Mouse (Mus musculus) layer of hippocampus, postnatal 36 days (tissue): ENCODE measurements around the gene Zbtb20. TPM values are rescaled to one million over a fixed set of nuclear protein-coding genes. Genes with fewer than 3 reads are reported as not detected.
A peak's percentile ranks its signal among the peaks of the same experiment; 100 is the strongest.

Source experiments
- DNase-seq, 2 experiments: peaks; one replicate each; pipeline ENCODE4 v3.0.0; 2022
- total RNA-seq, 2 experiments: library from RNA; stranded (reverse); gene quantifications; 2 replicates each; pipeline ENCODE4 v1.2.3; 2021

Gene Zbtb20
- total RNA-seq, 2 experiments from 2014 or later: 304 to 382 TPM

GRCm38 (mm10) chr16:43080923-43081702, 205.4 kb downstream of the Zbtb20 start:
- peak in 1 of 2 experiments; percentile 20 for DNase-seq

DNA sequence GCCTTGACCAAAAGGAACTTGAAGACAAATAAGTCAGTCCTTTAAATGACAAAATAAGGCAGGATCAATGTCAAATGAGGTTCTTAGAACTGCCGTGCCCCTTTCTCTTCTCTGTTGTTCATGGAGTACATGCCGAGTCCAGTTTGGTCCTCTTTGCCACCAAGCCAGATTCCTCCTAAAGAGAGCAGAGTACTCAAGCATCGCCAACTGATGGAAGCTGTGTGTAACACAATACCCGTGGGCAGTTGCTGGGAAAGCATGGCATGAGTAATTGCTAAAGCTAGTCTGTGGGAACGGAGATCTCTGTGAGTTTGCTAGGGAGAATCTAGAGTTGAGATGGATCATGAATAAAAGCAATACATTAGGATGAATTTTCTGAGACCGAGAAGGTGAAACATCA, 206.3 kb downstream of the Zbtb20 start:
- DNase-seq: no peak

- DNase-seq: no peak
Observed at GRCm38 (mm10) chr16:43082801-43083200, 207.1 kb downstream of the Zbtb20 start.

GRCm38 (mm10) chr16:43090188-43090587, 214.5 kb downstream of the Zbtb20 start:
- no peak for DNase-seq

DNA sequence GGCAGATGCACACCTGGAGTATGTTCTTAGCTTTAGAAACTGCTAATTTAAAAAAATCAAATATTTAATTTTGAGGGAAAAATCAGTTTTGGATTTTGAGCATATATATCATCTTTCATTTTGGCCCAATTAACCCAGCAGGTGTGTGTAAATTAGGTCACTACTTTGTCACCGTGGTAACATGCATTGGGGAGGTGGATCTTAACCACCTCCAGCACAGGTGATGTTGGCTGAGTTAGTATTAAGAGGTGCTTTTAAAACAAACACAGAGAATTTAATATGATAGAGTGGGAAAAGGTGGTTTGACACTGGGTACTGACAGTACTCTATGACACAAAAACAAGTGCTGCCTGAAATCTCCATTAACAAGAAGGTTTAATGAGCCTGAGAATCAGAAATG, 218.5 kb downstream of the Zbtb20 start:
- DNase-seq: no peak

GRCm38 (mm10) chr16:43094756-43095155, 219.1 kb downstream of the Zbtb20 start:
- no peak for DNase-seq

DNA sequence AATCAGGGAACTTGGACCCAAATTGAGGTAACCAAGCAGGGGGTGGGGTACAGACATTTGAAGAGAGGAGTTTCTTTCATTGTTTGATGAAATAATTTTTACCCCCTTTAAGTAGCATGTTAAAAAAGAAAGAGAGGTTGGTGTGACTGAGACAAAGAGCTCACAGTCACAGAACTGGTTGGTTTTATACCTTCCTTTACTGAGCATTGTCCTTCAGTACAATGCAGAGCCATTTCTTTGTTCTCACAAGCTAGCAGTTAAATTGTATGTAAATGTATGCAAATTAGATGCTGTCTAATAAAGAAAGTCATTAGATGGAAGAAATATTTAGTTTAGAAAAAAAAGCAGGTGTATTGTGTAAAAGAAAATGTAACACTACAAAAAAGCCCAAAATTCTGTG, 220.4 kb downstream of the Zbtb20 start:
- no peak for DNase-seq

DNA sequence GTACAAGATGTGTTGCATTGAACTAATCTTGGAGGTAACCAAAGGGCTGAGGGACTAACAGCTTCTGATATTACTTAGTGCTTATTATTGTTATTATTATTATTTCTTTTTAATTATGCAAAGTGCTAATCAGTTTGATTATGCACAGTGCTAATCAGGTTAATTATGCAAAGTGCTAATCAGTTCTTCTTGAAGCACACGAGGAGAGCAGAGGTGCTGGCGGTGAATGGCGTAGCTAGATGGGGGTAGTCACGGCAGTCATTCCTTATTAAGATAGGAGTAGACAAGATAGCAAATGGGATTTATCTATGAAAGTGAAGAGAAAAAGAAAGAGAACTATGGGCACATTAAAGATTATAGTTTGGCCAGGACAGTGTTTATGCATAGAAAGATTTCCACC, 222.5 kb downstream of the Zbtb20 start:
- no peak for DNase-seq

DNA sequence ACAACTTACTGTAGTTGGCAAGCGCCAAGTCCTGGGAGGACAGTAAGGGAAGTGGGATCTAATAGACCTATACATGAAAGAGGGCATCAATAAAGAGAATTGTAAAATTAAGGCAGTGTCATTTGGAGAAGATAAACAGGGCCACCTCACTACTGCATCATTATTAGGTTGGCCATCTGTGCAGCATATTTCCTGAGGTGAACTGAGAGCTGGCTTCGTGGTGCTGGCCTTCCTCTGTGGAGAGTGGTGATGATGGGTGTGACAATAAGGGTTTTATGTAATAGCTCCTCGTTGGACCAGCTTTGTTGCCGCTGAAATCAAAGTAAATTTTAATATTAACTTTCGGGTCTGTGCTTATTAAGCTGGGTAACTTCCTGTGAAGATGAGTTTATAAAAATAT, 223.0 kb downstream of the Zbtb20 start:
- DNase-seq: no peak

DNA sequence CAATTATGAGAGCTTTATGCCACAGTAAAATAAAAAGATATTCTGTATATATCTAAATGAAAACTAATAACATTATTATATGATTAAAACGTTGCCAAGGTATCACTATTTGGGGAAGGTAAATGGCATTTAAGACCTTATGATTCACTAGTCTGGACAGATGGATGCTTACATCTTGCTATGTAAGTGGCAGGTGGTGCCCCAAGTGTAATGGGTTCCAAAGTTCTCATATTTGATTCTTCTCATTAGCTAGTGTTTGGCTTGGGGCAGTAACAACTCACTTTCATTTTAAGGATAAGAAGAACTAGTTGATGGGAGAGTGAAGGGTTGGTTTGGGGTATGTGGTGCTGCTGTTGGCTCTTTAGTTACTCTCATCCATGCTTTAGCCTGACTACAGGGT, 235.6 kb downstream of the Zbtb20 start:
- DNase-seq: no peak

- no peak for DNase-seq
Observed at GRCm38 (mm10) chr16:43113968-43114367, 238.3 kb downstream of the Zbtb20 start.

DNA sequence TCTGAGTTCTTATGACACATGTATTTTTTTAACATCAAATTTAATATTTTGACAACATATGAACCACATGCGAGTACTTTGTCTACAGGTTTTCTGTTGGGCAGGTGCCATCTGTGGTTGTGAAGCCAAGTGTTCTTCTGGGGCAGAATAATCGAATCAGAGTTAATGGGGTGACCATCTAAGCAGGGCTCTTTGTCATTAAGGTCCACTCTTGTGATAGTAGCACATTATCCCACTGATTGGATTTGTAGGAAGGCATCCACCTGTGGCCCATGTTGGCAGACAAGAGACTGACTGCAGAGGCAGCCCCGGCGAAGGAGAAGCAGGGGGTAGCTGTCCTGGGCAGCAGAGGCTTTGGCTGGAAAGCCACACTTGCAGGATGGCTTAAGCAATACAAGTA, 254.3 kb downstream of the Zbtb20 start:
- DNase-seq: peak; percentile 13 to 19

DNA sequence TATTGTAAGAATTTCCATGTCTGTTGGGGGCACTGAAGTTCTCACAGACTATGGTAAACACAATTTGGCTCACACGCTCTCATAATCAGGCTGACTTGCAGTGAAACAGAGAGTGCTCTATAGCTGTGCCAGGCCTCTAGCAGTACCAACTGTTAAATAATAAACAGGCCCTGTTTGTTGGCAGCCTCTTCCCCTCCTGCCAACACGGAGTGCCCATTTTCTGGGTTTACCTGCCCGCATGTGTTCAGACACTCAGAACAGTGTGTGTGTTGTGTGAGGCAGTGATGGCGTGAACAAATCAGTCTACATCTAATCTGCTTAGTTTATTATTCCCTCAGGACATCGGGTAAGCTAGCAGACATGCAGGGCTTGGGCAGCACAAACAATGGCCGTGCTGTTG, 254.9 kb downstream of the Zbtb20 start:
- peak; percentile 64 to 67 for DNase-seq

- no peak for DNase-seq
Observed at GRCm38 (mm10) chr16:43131077-43131476, 255.4 kb downstream of the Zbtb20 start.

- DNase-seq: no peak
Observed at GRCm38 (mm10) chr16:43168506-43168905, 292.8 kb downstream of the Zbtb20 start.

- DNase-seq: no peak
Observed at GRCm38 (mm10) chr16:43169273-43169905, 293.7 kb downstream of the Zbtb20 start.

- no peak for DNase-seq
Observed at GRCm38 (mm10) chr16:43172139-43172538, 296.5 kb downstream of the Zbtb20 start.

GRCm38 (mm10) chr16:43172912-43173311, 297.2 kb downstream of the Zbtb20 start:
- DNase-seq: no peak

GRCm38 (mm10) chr16:43174815-43175214, 299.1 kb downstream of the Zbtb20 start:
- peak in 1 of 2 experiments; percentile 54 for DNase-seq

- DNase-seq: no peak
Observed at GRCm38 (mm10) chr16:43181038-43181437, 305.4 kb downstream of the Zbtb20 start.

GRCm38 (mm10) chr16:43190390-43190789, 314.7 kb downstream of the Zbtb20 start:
- DNase-seq: no peak

DNA sequence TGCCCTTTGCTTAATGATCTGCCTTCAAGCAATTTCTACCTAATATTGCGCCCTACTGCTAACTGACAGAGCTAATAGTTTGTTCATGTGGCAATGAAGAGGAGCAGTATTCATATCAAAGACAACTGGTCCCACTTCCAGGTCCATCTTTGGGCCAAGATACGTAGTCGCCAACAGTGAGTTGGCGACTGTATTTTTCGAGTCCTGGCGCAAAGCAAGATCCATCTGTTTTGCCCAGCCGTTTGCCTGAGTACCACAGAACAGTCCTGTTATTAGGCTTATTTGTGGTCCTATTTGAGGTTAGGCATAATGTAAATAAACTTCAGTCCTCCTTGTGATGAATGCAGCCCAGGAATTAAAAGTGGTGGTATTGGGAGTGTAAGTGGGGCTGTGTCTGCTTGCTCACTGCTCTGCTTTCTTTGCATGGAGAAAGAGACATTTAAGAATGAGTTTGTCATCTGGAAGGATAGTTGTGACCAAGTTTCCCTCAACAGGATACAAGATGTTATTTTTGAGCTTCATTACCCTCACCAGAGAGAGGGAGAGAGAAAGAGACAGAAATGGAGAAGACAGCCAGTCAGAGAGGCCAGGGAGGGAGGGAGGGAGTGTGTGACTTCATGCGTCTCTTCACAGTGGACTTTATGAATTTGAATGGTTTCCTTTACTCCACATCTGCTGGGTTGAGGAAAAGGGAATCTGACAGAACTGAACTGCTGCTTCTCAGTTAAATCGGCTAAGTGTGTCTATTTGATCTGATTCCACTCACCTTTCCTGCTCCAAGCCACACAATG, 315.6 kb downstream of the Zbtb20 start:
- DNase-seq: no peak

DNA sequence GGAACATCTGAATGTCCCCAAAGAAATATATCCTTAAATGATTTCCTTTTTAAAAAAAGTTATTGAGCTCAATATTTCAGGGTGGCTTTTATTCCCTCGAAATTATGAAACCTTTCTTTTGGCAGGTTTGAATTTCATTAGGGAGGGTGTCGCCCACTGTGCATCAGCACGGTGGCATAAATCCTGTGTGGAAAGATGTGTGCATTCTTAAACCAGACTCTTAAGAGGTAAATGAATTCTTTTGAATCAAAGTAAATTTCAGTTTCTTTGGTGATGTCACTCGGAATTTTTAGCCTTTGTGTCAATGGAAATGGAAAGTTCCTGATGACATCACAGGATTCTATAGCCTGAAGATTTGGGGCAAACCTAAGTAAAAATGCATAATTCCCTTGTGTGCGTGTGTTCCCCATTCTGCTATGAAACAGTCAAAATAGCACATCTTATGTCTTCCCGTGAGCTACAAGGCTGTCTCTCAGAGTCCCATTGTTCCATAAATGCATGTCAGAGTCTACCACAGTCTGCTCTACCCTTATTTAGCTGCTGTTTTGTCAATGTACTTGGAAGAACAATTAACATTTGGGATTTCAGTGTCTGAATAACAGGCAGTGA, 318.1 kb downstream of the Zbtb20 start:
- DNase-seq: no peak
